Mouse (Mus musculus) megakaryocyte-erythroid progenitor cell, adult 5-6 weeks (primary cell): ENCODE results near the gene Snx4. TPM values are rescaled to one million over a fixed set of nuclear protein-coding genes. Genes with fewer than 3 reads are reported as not detected.

Experiments used
- ATAC-seq: replicated peaks from 2 replicates; pipeline ENCODE4 v1.8.0; 2016; ENCODE audit warnings: mild to moderate bottlenecking, inconsistent platforms; ENCODE audit not compliant: severe bottlenecking, poor library complexity, low FRiP score, low TSS enrichment
- total RNA-seq, 2 experiments: library from RNA; stranded (forward) in 1 of 2; stranded (reverse) in 1 of 2; fragments of 200-1000, 215-1000 nt in 1 of 2; fragments of >200 nt in 1 of 2; fragmentation: Nextera tagmentation in 1 of 2; gene quantifications; 2 replicates each; pipeline ENCODE4 v1.2.3; 2014 to 2017

Gene Snx4
- total RNA-seq, 2 experiments from 2014 or later, result 24.0 to 56.7 TPM

DNA sequence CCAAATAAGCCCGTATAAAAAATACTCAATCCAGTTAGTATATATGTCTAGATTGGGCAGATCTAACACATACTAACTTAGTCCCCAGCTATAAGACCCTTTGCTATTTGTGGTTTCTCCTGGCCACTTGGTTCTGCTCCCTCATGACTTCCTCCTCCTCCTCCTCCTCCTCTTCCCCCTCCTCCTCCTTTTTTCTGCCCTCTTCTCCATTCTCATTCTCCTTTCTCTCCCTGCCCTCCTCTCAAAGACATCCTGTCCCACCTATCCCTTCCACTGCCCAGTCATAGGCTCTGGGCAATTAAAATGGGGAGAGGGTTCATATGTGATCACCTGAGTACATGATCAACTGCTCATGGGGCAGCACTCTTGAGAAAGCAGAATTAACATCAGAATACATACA is 10.9 kb downstream of the Snx4 start:
- ATAC-seq, result no peak

DNA sequence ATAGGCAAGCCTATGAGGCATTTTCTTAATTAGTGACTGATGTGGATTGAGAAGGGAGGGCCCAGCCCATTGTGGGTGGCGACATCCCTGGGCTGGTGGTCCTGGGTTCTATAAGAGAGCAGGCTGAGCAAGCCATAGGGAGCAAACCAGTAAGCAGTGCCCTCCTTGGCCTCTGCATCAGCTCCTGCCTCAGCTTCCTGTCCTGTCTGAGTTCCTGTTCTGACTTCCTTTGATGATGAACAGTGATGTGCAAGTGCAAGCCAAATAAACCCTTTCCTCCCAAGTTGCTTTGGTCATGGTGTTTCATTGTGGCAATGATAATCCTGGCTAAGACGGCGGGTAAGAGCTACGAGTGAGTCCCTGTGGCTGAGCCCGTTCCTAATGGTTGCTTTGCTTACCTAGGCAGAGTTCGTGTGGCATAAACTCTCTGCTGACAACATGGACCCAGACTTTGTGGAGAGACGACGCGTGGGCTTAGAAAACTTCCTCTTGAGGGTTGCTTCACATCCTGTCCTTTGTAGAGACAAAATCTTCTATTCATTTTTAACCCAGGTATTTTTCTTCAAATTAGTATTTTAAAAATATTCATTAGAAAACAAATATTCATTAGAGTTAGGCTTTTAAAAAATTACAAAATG is 16.5 kb downstream of the Snx4 start:
- no peak for ATAC-seq

DNA sequence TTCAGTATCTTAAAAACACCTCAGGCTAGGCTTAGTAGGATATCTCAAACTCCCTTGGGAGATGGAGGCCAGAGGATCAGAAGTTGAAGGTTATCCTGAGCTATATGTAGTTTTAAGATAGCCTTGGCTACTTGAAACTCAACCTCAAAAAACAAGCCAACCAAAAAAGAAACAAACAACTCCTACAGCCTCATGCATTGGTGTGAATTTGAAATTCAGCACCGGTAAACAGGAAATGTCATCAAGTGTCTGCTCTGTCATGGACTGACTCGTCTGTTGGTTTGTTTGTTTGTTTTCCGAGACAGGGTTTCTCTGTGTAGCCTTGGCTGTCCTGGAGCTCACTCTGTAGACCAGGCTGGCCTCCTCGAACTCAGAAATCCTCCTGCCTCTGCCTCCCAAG is 20.6 kb downstream of the Snx4 start:
- ATAC-seq, result no peak

DNA sequence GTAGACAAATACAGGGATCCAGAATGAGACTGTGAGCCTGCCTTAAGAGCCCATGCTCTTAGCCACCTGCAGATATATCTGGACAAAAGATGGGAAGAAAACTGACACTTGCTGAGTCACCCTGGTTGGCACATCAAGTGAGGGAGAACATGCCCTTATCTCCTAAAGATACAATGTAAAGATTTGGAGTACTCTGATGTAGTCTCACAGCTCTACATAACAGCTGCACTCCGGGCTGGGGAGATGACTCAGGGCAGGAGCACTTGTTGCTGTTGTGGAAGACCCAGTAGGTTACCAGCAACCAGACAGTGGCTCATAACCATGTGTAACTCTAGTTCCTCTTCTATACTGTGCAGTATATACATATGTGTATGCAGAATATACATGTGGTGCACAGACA is 31.8 kb downstream of the Snx4 start:
- no peak for ATAC-seq

DNA sequence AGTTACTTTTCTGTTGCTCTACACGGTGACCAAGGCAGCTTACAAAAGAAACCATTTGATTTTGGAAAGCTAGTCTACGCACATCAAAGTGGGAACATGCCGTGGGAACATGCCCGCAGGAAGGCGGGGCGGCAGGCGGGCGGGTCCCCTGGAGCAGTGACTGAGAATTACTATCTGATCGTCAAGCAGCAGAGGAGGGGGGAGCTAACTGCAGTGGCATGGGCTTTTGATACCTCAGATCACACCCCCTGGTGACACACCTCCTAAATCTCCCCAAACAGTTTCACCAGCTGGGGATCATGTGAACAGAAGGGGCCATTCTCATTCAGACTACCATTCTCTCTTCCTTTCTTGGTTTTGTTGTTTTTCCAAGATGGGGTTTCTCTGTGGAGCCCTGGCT is 37.3 kb downstream of the Snx4 start:
- no peak for ATAC-seq

DNA sequence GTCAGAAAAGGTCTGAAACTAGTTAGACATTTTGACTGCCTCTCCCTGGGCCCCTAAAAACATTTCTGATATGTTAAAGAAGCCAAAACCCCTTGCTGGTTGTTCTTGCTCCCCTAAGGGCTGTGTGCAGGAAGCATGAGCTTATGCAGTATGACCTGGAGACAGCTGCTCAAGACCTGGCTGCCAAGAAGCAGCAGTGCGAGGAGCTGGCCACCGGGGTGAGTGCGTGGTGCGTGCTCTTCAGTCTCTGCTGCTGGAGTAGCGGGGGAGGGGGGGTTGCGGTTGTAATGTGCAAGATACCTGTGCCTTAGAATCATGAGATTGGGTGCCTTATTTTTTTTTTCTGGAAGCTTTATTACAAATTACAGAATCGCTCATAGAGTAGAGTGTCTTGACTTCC is 38.7 kb downstream of the Snx4 start:
- ATAC-seq, result no peak

DNA sequence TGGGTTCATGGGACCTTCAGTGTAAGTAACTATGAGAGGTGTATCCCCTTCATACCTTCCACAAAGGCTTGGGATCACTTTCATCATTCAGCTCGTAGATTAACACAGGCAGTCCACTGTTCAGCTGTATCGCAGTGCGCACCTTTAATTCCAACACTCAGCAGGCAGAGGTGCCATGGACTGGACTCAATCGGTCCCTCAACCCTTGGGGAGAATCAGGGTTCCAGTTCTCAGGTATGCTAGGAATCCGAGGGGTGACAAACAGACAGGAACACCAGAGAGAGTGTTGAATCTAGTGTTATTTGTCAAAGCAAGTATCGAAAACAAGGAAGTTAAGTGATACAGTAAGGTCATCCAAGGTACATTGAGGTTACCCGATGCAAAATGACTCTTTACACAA is 41.0 kb downstream of the Snx4 start:
- no peak for ATAC-seq

DNA sequence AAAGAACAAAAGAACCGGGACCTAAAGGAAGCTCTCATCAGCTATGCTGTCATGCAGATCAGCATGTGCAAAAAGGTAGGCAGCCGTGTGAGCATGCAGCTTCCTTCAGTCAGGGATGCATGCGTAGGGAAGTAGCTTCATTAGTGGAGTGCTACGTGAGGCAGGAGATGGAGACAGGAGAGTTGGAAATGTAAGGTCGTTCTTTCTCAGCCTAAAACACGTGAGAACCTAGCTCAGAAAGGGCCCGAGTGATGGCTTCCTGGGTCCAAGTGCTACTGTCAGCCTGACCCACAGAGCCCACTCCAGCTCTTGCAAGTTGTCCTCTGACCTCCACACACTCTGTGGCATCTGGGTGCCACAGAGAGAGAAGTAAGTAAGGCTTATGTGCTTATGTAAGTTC is 43.4 kb downstream of the Snx4 start:
- no peak for ATAC-seq

DNA sequence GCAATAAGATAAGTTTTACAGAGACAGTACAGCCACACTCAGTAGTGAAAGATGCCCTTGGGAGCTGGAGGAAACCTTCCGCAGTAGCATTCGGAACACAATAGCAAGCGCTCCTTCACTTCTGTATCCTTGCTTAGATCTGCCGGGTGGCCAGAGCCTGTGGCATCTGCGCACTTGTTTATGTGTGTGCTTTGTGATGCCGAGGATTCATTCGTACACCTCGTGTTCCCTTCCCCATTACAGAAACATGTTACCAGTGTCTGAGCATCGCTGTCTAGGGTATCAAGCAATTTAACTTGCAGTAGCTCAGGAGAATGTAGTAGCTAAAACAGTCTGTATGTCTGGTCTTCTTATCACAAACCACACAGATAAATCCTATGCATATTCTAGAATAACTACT is 44.1 kb downstream of the Snx4 start:
- no peak for ATAC-seq

DNA sequence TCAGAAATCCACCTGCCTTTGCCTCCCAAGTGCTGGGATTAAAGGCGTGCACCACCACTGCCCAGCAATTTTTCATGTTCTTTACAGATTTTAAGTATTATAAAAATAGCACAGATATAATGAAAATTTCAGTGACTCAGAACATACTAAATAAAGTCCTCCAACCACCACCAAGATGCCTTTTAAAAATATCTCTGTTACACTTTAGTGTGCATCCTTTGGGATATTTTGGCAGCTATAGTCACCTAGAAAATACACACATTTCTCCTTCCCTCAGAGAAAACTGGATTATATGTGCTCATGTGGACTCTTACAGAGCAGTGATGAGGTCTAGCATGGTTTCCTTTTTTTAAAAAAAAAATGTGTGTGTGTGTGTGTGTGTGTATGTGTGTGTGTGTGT is 46.3 kb downstream of the Snx4 start:
- ATAC-seq, result no peak

DNA sequence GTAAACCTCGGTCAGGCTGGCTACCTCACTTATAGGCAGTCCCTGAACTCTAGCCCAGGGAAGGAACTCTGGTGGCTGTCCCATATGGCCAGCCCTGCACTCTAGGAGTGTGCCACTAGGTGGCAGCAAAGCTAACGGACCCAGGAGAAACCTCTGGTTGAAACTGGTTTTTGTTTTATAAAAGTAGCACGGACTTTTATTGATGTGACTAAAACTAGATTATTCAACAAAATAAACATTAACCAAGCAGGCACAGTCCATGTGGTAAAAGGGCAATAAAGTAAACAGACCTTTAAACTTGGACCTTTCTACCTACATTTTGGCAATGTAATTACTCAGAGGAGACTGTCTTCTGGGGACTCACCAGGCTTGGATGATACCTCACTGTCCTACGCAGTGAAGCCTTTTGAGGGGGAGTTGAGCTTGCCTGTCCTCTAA is 55.4 kb downstream of the Snx4 start:
- peak; percentile 77; the same call in 1 of the 2 replicates for ATAC-seq

DNA sequence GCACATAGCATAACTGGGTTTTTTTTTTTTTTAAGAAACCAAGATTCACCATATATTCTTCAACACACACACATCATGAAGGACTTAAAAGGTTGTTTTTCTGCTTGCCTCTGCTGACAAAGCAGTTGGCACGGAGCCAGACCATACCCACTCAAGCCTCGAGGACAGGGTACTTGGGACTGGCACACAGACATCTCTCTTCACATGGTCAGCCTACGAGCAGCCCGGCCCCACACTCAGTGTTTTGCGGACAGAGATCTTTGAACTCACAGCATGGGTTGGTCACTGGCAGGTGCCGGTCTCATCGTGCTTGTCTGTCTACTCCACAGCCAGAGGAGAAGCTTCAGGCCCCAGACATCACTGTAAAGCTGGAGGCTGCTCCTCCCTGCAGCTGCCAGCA is 56.5 kb downstream of the Snx4 start:
- ATAC-seq, result no peak

DNA sequence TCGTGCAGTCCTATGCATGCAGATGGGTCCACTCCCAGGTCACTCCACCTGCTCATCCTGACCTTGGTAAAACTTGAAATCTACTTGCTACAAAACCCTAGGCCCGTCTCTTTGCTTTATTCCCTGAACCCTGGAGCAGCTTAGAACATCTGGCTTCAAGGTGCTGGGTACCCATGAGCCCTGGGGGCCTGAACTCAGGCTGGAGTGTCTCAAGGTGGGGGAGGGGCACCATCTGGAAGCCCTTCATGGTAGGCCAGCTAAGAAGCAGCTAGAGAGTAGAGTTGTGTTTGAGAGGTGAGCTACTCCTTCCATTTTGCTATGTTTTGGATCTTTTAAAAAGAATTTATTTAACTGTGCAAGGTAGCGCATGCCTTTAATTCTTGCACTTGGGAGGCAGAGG is 57.8 kb downstream of the Snx4 start:
- ATAC-seq, result no peak

DNA sequence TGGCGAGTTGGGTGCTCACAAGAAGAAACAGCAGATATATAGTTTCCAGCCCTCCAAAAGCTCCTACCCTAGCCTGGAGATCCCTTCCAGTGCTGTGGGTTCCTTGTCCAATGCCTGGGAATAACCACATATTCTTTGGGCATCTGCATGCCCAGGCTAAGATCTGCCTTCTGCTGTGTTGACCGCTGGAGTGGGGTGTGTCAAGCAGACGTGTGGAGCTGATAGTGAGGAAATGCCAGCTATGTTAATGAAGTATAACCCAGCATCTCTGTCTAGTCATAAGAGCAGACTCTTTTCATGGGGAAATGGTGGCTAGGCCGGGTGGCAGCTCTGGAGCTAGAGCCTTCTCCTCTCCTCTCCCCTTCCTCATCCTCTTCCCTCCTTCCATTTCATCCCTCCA is 64.4 kb downstream of the Snx4 start:
- peak; percentile 79 for ATAC-seq

DNA sequence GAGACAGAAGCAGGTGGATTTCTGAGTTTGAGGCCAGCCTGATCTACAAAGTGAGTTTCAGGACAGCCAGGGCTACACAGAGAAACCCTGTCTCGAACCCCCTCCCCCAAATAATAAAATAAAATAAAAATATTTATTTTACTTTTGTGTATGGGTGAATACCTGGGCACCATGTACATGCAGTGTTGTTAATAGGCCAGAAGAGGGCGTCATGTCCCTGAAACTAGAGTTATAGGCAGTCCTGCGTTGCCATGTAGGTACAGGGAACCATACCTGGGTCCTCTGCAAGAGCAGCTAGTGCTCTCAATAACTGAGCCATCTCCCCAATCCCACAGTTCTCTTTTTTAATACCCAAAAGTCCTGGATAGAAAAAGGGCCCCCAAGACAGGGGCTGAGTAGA is 66.4 kb downstream of the Snx4 start:
- no peak for ATAC-seq

DNA sequence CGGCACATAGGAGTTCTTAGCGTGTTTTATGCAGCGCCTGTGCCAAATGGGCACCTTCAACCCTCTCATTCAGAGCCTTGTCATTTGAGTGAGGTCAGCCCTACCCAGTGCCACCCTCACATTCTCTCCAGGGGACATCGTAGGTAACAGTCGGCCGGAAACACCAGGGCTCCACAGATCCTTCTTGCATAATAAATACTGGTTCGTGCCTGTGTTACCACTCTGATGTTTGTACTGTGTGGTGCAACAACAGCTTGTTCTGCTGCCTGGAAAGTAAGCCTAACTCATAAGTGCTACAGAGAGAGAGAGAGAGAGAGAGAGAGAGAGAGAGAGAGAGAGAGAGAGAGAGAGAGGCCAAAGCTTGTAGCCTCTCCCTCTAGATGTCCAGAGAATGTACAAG is 66.8 kb downstream of the Snx4 start:
- no peak for ATAC-seq

DNA sequence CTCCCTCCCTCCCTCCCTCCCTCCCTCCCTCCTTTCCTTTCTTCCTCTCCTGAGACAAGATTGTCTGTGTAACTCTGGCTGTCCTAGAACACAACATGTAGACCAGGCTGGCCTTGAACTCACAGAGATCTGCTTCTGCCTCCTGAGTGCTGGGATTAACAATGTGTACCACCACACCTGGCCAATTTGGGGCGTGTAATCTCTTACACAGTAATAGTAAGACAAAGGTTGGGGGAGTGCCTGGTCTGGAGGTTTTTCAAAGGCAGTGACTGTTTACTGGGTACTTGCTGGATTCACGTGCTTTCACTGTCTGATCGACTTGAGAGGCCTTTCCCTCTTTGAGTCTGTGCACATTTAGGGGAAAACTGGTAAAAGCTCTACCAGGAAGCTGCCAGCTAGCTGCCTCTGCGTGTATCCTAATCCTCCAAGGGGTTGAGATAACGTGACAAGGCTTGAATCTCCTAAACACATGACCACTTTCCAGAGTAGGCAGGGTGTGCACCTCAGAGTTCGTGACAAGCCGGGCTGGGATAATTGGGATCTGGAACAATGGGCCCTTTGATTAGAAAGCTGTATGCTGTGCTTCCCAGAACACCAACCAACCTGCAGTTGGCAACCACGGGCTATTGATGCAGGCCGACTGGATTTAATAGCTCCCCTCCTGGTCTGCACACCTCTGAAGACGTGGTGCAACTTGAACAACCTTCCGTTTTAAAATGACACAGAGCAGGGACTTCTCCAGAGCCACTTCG is 74.6 kb downstream of the Snx4 start:
- ATAC-seq, result no peak

DNA sequence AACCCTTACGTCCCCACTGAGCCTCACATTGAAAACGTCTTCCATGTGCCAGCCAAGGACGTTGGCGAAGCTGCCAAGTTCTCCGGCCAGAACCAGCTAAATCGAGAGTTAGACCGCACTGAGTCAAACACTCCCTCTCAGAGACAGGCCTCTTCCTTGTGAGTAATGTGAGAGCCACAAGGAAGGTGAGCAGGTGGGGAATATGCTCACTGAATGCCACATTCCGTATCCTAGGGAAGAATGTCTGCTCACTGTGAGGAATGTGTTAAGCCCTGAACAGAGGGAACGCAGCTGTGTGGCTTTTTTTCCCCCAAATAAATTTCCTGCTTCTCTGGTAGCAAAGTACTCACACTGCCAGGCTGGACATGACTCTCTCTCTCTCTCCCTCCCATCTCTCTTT is 75.3 kb downstream of the Snx4 start:
- ATAC-seq, result no peak

DNA sequence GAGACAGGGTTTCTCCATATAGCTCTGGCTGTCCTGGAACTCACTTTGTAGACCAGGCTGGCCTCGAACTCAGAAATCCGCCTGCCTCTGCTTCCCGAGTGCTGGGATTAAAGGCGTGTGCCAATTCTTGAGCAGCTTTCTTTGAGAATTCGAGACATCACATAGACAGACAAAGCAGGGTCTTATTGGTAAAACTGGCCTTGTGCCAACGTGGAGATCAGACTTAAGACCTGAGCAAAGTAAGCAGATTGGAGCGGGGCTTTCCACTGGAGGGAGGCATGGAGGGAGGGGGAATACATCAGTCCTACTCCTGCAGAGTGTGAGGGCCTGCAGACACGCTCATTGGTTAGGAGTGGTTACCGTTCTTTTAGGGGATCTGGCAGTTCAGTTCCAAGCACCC is 75.9 kb downstream of the Snx4 start:
- no peak for ATAC-seq

DNA sequence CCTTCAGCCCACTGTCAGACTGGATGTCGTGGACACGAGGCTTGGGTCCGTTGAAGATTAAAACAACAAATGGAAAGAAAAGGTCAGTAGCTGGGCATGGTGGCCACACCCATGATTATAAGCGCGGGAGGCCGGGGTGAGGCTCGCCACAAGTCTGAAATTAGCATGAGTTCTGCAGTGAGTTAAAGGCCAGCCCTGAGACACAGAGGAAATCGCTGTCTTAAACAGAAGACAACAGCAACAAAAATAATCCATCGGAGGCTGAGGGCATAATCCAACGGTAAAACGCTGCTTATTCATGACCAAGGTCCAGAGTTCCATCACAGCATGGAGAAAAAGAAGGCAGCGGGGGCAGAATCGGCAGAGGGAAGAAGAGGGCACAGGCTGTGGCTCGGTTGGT is 81.8 kb downstream of the Snx4 start:
- ATAC-seq, result no peak

DNA sequence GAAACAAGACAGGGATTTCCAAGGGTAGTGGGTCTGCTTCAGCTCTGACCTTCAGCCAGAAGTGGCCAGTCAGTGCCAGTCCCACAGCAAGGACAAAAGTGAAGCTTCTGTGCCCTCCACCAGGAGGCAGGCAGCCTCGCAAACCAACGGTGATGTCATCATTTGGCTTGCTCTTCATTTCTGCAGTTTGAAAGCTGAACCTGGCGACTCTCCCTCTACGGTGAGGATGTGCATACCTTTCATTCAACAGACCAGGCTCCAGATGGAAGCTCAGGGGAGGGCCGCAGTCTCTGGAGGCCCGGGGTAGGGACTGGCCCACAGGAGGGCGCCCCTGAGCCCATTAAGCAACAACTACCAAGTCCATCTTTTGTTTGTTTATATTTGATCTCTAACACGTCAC is 85.9 kb downstream of the Snx4 start:
- peak; percentile 84 for ATAC-seq
